Mouse (Mus musculus) lung, postnatal 0 days (tissue): ENCODE measurements around the gene Dnajb2. TPM values are rescaled to one million over a fixed set of nuclear protein-coding genes. Genes with fewer than 3 reads are reported as not detected.
A peak's percentile ranks its signal among the peaks of the same experiment; 100 is the strongest.

ENCODE experiments used
- ATAC-seq: fragments of 200-750 bp; cut with Nextera tagmentation; 2 replicates; pipeline ENCODE4 v1.8.0; 2017; ENCODE audit warnings: moderate library complexity
- DNase-seq: peaks from one replicate; pipeline ENCODE4 v3.0.0-alpha.2; 2016; ENCODE audit warnings: low spot score
- H3K27ac ChIP-seq: fragments of 300-500 bp; sonication (generic); 2 replicates; pipeline ENCODE4 v1.5.1; 2014; ENCODE audit warnings: antibody characterized with exemption, mild to moderate bottlenecking, low read length, mixed read lengths
- H3K27me3 ChIP-seq: fragments of 300-500 bp; sonication (generic); replicated peaks from 2 replicates; pipeline ENCODE4 v1.6.1; 2014; ENCODE audit warnings: low read length, mixed read lengths; ENCODE audit not compliant: insufficient read depth
- H3K36me3 ChIP-seq: fragments of 300-500 bp; sonication (generic); 2 replicates; pipeline ENCODE4 v1.6.1; 2014; ENCODE audit warnings: low read length, mixed read lengths; ENCODE audit not compliant: insufficient read depth
- H3K4me1 ChIP-seq: fragments of 300-500 bp; sonication (generic); 2 replicates; pipeline ENCODE4 v1.6.1; 2014; ENCODE audit warnings: antibody characterized with exemption, low read depth, low read length, mixed read lengths; ENCODE audit not compliant: insufficient read depth
- H3K4me2 ChIP-seq: fragments of 300-500 bp; sonication (generic); replicated peaks from 2 replicates; pipeline ENCODE4 v1.6.1; 2014; ENCODE audit warnings: low read depth, mild to moderate bottlenecking, low read length, moderate library complexity, mixed read lengths
- H3K4me3 ChIP-seq: fragments of 300-500 bp; sonication (generic); 2 replicates; pipeline ENCODE4 v1.5.1; 2014; ENCODE audit warnings: low read depth, low read length
- H3K9ac ChIP-seq: fragments of 300-500 bp; sonication (generic); replicated peaks from 2 replicates; pipeline ENCODE4 v1.6.1; 2014; ENCODE audit warnings: low read depth, mild to moderate bottlenecking
- H3K9me3 ChIP-seq: fragments of 300-500 bp; sonication (generic); 2 replicates; pipeline ENCODE4 v1.6.1; 2016; ENCODE audit warnings: low read length, mixed read lengths
- CTCF ChIP-seq: IDR thresholded peaks from 2 replicates; pipeline ENCODE4 v1.5.1; 2016; ENCODE audit warnings: antibody characterized with exemption, mild to moderate bottlenecking
- EP300 ChIP-seq: IDR thresholded peaks from 2 replicates; pipeline ENCODE4 v1.6.1; 2016; ENCODE audit warnings: antibody characterized with exemption, mild to moderate bottlenecking, control low read depth
- WGBS: fragments of 180-500 bp; shearing (Covaris S2); extraction: QIAGEN DNeasy Blood & Tissue Kit; methylation state at CpG from one replicate; pipeline ENCODE4 v1.1.7; 2014; 5-methylcytosine and 5-hydroxymethylcytosine counted together
- polyA plus RNA-seq: library from polyadenylated mRNA; unstranded; fragments of >200 nt; fragmentation: Nextera tagmentation; extraction: Ambion mirVana; gene quantifications from 2 replicates; pipeline ENCODE4 v1.2.1, GENCODE M21; 2015

Dnajb2 gene
- polyA plus RNA-seq, 1 experiment from 2014 or later: 40.1 TPM

GRCm38 (mm10) chr1:75216797-75217585 lies 19.2 kb upstream of the Dnajb2 start:
- Histone ChIP-seq H3K27ac (no peak overlapping the region), H3K9ac (no peak overlapping the region), H3K4me2 (peak overlapping the region; percentile 78; the same call in 1 of the 2 replicates), H3K9me3 (no peaks in the 10 kb centered on the region), H3K4me3 (no peak overlapping the region), H3K4me1 (peaks cover 6% of the 10 kb centered on the region), H3K27me3 (peaks cover 3% of the 10 kb centered on the region; the same call in 1 of the 2 replicates), H3K36me3 (peaks cover 10% of the 10 kb centered on the region; the same call in 1 of the 2 replicates)
- 62% methylated on average over 13 of the region's 13 CpGs for WGBS
- TF ChIP-seq EP300: no peak
- TF ChIP-seq CTCF: no peak
- ATAC-seq (no peak), DNase-seq (no peak)

GRCm38 (mm10) chr1:75217893-75218226 lies 18.3 kb upstream of the Dnajb2 start:
- TF ChIP-seq EP300: no peak
- TF ChIP-seq CTCF: no peak
- Histone ChIP-seq H3K4me3 (peak overlapping the region; percentile 54), H3K9ac (peak overlapping the region; percentile 46; the same call in 1 of the 2 replicates), H3K4me1 (peaks cover 6% of the 10 kb centered on the region), H3K27me3 (peaks cover 3% of the 10 kb centered on the region), H3K4me2 (peak overlapping the region; percentile 78), H3K36me3 (peaks cover 10% of the 10 kb centered on the region; the same call in 1 of the 2 replicates), H3K9me3 (no peaks in the 10 kb centered on the region), H3K27ac (0 out of 2 replicates have a peak overlapping the region, but pooled peaks have one; percentile 72)
- WGBS: 3% methylated on average over 6 of the region's 6 CpGs
- ATAC-seq: no peak
- no peak for DNase-seq

- peak overlapping the region; percentile 54 for H3K4me3 ChIP-seq
- TF ChIP-seq CTCF (no peak), EP300 (no peak)
- H3K9ac ChIP-seq: peak overlapping the region; percentile 46
- H3K9me3 ChIP-seq: no peaks in the 10 kb centered on the region
- peaks cover 3% of the 10 kb centered on the region for H3K27me3 ChIP-seq
- DNase-seq (peak; percentile 60), ATAC-seq (peak; percentile 33)
- H3K4me1 ChIP-seq: peaks cover 6% of the 10 kb centered on the region
- WGBS: under 1% methylated on average over 38 of the region's 38 CpGs
- peaks cover 10% of the 10 kb centered on the region; the same call in 1 of the 2 replicates for H3K36me3 ChIP-seq
- H3K27ac ChIP-seq: peak overlapping the region; percentile 72
- H3K4me2 ChIP-seq: peak overlapping the region; percentile 78
Measured at GRCm38 (mm10) chr1:75218227-75219001, 17.8 kb upstream of the Dnajb2 start.

GRCm38 (mm10) chr1:75219078-75219477 lies 17.1 kb upstream of the Dnajb2 start:
- DNase-seq (peak; percentile 92), ATAC-seq (peak; percentile 96)
- Histone ChIP-seq H3K4me2 (peak overlapping the region; percentile 78), H3K27me3 (peaks cover 3% of the 10 kb centered on the region), H3K9me3 (no peaks in the 10 kb centered on the region), H3K4me1 (peaks cover 6% of the 10 kb centered on the region), H3K4me3 (peak overlapping the region; percentile 54), H3K36me3 (peaks cover 5% of the 10 kb centered on the region; the same call in 1 of the 2 replicates), H3K27ac (peak overlapping the region; percentile 77), H3K9ac (peak overlapping the region; percentile 46)
- under 1% methylated on average over 24 of the region's 24 CpGs for WGBS
- TF ChIP-seq EP300: no peak
- peak; percentile 49 for TF ChIP-seq CTCF

GRCm38 (mm10) chr1:75219531-75219930 lies 16.7 kb upstream of the Dnajb2 start, which contains the start of gene Tuba4a:
Tuba4a (minus strand) TSS chr1:75219865.
- WGBS: 0% methylated on average over 34 of the region's 34 CpGs
- Histone ChIP-seq H3K9ac (peak within 1 kb of the TSS; percentile 46), H3K9me3 (no peaks in the 10 kb centered on the region), H3K4me3 (peak within 1 kb of the TSS; percentile 54), H3K36me3 (peaks cover 5% of the 10 kb centered on the region; the same call in 1 of the 2 replicates), H3K27me3 (peaks cover 3% of the 10 kb centered on the region), H3K27ac (peak within 1 kb of the TSS; percentile 77), H3K4me2 (peak within 1 kb of the TSS; percentile 78), H3K4me1 (peaks cover 6% of the 10 kb centered on the region)
- DNase-seq (no peak), ATAC-seq (peak; percentile 59)
- TF ChIP-seq EP300 (no peak), CTCF (peak; percentile 42)

GRCm38 (mm10) chr1:75221538-75221937 lies 14.7 kb upstream of the Dnajb2 start:
- H3K9ac ChIP-seq: no peak overlapping the region
- H3K9me3 ChIP-seq: no peaks in the 10 kb centered on the region
- H3K4me3 ChIP-seq: no peak overlapping the region
- peaks cover 6% of the 10 kb centered on the region for H3K4me1 ChIP-seq
- H3K27me3 ChIP-seq: peaks cover 3% of the 10 kb centered on the region
- no peaks in the 10 kb centered on the region for H3K36me3 ChIP-seq
- TF ChIP-seq EP300 (no peak), CTCF (no peak)
- no peak overlapping the region for H3K27ac ChIP-seq
- no peak for DNase-seq
- 75% methylated on average over 3 of the region's 3 CpGs for WGBS
- H3K4me2 ChIP-seq: no peak overlapping the region
- no peak for ATAC-seq
